Mouse (Mus musculus) thymus, adult 18-20 months (tissue): ENCODE measurements around the gene Miga1.
A peak's percentile ranks its signal among the peaks of the same experiment; 100 is the strongest.

ENCODE experiments used
- DNase-seq, 2 experiments: peaks; one replicate each; pipeline ENCODE4 v3.0.0; 2022; ENCODE audit warnings: mixed read lengths in 2 of 2

Miga1 gene

DNA sequence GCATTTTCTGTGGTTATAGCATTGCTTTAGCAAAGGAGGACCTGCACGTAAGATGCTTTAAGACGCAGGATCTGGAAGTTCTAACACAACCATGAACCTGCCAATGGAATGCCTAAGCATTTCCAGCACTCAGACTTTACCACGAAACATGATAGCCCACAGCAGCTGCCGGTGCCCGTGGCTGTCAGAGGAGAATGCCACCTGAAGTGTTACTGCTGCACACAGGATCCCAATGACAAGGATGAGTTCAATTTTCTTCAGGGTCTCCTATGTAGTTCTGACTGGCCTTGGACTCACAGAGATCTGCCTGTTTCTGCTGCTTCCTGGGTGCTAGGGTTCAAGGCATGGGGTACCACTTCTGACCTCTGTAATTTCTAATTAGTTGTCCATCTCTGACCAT is 55.4 kb downstream of the Miga1 start:
- DNase-seq = no peak

- DNase-seq = no peak
Measured at GRCm38 (mm10) chr3:152284306-152284705, 55.9 kb downstream of the Miga1 start.

GRCm38 (mm10) chr3:152282126-152282525 is 58.1 kb downstream of the Miga1 start:
- no peak for DNase-seq

DNA sequence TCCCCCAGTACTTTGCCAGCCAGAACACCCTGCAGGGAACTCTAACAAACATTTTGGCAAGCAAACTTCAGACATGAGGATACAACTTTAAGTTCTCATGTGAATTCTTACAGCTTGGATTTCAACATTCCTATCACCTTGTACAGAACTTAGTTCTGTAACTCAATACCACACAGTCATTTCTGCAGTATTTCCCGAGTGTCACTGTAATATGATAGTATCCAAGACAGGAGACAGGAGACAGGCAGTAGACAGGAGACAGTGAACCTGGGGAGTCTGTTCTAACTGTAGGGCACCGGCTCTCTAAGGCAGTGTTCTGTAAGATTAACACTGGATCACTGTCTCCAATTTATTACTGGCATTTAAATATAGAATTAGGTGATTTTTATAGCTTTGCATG is 61.8 kb downstream of the Miga1 start:
- no peak for DNase-seq

GRCm38 (mm10) chr3:152277912-152278311 is 62.3 kb downstream of the Miga1 start:
- no peak for DNase-seq

- no peak for DNase-seq
Measured at GRCm38 (mm10) chr3:152276935-152277334, 63.3 kb downstream of the Miga1 start.

GRCm38 (mm10) chr3:152275008-152275407 is 65.2 kb downstream of the Miga1 start:
- DNase-seq = no peak

DNA sequence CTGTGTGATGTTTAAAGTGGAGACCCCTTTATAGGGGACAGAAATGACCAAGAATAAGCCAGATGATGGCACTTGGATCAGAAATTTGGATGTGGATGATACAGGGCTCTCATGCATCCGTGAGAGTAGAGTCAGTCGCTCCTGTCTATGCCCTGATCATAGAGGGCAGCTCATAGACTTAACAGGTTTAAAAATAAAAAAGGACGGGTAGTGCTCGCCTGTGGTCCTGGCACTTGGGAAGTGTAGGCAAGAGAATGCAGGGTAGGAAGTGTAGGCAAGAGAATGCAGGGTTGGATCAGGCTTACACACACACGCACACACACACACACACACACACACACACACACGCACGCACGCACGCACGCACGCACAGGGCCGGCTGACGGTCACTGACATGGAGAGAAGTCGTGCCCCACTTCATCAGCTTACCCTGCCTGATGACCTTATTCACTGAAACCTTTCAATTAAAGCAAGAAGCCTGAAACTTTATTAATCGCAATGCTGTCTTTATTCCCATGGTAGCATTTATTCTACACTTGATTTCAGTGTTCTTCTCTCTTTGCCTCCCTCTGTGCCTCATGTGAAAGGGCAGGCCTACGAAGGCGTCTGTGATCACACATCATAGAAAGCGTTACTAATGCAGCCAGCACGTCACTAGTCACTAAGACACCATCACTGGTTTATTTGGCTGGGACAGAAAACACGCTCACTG is 67.1 kb downstream of the Miga1 start:
- no peak for DNase-seq

GRCm38 (mm10) chr3:152271876-152272275 is 68.3 kb downstream of the Miga1 start:
- no peak for DNase-seq

- no peak for DNase-seq
Measured at GRCm38 (mm10) chr3:152271071-152271710, 69.0 kb downstream of the Miga1 start.

GRCm38 (mm10) chr3:152268099-152268498 is 72.1 kb downstream of the Miga1 start:
- DNase-seq = no peak

GRCm38 (mm10) chr3:152266036-152266421 is 74.2 kb downstream of the Miga1 start, which contains the start of gene Nexn:
Gene Nexn (minus strand): TSS chr3:152266350.
- DNase-seq = no peak

GRCm38 (mm10) chr3:152265351-152266035 is 74.7 kb downstream of the Miga1 start:
- DNase-seq = no peak

DNA sequence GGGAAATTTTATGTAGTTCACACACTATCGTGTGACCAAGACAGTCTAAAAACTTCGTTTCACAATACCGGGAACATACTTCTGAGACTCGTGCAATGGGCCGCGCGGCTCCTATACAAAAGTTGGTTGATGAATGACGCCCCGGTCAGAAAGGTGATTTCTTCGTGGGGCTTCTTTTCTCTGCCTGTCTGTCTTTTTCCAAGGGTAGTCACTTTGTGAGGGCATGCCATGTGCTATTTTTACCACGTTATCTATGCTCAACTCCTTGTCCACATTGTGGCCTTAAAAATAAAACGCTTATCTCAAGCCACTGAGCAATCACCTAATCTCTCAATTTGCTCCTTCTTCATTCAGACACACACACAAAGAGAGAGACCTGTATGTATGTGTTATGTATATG is 75.4 kb downstream of the Miga1 start:
- no peak for DNase-seq

DNA sequence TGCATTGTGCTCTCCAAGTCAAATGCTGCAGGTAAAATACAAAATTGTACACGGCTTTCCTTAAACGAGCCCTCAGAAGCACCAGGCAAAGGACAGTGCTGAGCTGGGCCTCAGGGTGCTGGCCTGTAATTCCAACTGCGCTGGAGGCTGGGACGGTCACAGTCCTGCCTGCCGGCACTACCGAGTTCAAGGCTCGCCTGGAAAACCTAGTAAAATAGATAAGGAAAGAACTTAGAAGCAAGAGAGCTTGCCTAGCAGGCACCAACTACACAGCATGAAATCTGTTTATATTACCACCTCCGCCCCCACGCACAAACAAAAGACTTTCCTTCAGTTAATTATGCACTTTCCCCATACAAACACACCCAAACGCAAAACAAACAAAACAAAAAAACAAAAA is 75.8 kb downstream of the Miga1 start:
- DNase-seq = no peak

- DNase-seq = no peak
Measured at GRCm38 (mm10) chr3:152261948-152262347, 78.3 kb downstream of the Miga1 start.

DNA sequence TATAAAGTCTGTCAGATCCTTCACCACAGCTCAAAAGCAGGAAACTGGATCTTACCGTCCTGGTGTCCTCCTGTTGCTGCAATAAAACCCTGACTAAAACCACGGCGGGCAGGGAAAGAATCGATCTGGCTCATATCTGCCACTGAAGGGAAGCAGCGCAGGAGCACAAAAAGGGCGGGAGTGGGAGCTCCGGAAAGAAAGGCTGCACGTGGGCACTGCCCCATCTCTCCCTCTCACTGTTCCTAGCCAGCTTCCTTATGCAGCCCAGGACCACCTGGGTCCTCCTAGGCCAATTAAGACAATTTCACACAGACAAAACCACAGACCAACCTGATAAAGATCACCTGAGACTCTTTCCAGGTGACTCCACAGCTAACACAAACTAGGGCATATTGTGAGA is 78.8 kb downstream of the Miga1 start:
- DNase-seq = no peak

DNA sequence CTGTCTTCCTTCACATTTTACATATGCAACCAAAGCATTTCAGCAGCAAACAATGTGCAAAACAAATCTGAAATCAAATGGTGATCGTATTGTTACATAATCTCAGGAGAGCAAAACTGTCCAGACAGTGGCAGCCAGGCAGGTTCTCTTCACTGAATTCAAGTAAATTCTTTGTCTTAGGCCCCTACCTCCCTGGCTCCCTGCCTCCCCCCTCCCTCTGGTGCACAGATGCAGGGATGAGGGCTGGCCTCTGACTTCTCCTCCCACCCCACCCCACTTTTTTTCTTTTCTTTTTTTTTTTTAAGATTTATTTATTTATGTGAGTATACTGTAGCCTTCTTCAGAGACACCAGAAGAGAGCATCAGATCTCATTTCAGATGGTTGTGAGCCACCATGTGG is 79.8 kb downstream of the Miga1 start:
- DNase-seq = no peak

- DNase-seq = peak in 1 of 2 experiments; percentile 25
Measured at GRCm38 (mm10) chr3:152259409-152259808, 80.8 kb downstream of the Miga1 start.

DNA sequence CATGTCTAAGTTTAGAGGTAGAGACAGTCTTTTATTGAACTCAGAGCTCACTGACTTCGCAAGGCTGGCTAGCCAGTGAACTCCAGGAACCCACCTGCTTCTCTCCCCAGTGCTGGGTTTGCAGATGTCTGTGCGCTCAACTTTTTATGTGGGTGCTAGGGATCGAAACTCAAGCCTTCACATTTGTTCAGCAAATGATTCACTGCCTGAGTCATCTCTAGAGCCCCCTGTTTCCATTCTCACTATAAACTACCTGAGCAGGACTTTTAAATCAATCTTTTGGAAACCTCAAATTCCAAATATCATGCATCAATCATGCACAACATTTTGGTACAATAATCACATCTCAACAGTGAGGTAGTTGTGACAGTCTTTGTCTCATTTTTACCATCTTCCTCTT is 82.7 kb downstream of the Miga1 start:
- no peak for DNase-seq

GRCm38 (mm10) chr3:152250487-152250886 is 89.7 kb downstream of the Miga1 start:
- DNase-seq = no peak

- no peak for DNase-seq
Measured at GRCm38 (mm10) chr3:152247708-152248107, 92.5 kb downstream of the Miga1 start.

DNA sequence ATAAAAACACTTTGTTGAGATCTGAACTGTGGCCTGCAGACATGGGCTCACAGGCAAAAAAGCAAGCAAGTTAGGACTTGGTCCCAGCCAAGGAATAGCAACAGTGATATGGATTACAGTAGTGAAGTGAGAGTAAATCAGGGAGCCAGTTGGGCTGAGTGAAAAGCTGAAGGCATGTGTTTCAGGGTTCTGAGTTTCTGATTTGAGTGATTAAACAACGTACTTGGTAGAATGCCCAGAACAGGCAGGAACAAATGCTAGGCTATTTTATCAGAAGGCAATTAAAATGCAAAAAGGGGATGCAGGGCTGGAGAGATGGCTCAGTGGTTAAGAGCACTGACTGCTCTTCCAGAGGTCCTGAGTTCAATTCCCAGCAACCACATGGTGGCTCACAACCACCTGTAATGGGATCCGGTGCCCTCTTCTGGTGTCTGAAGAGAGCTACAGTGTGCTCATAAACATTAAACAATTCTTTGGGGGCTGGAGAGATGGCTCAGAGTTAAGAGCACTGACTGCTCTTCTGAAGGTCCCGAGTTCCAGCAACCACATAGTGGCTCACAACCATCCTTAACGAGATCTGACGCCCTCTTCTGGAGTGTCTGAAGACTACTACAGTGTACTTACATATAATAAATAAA is 94.8 kb downstream of the Miga1 start:
- DNase-seq = no peak

DNA sequence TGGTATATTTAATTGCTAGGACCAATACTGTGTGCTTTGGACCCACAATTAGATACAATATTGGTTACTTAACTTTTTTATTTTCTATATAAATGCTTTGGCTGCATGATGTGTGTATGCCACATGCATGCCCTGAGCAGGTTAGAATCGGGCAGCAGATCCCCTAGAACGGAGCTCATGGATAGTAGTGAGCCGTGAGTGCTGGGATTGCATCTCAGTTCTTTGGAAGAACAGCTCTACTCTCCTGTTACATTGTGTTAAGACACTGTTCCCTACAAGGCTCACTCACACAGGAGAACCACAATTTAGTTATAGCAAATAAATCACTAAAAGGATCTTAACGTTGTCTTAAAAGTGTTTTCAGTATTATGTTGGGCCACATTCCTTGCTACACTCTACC is 96.9 kb downstream of the Miga1 start:
- DNase-seq = no peak
